Mouse (Mus musculus) C2C12 (cell line): ENCODE measurements around the gene Tmem40.

ENCODE experiments used
- CEBPB ChIP-seq: IDR thresholded peaks from one replicate; pipeline ENCODE4 v1.6.1; 2011; ENCODE audit warnings: low read depth, mild to moderate bottlenecking, control low read depth, moderate library complexity
- CTCF ChIP-seq: IDR thresholded peaks from one replicate; pipeline ENCODE4 v1.5.1; 2011; ENCODE audit not compliant: control insufficient read depth, insufficient read depth, insufficient read length
- MAX ChIP-seq: IDR thresholded peaks from one replicate; pipeline ENCODE4 v1.6.1; 2011; ENCODE audit warnings: mild to moderate bottlenecking, control low read depth
- MYOG ChIP-seq: IDR thresholded peaks from one replicate; pipeline ENCODE4 v1.6.1; 2011; ENCODE audit not compliant: control insufficient read depth, insufficient read length; ENCODE audit errors: extremely low read depth
- USF1 ChIP-seq: IDR thresholded peaks from one replicate; pipeline ENCODE4 v1.6.1; 2011; ENCODE audit warnings: low read depth, mild to moderate bottlenecking, control low read depth, moderate library complexity

DNA sequence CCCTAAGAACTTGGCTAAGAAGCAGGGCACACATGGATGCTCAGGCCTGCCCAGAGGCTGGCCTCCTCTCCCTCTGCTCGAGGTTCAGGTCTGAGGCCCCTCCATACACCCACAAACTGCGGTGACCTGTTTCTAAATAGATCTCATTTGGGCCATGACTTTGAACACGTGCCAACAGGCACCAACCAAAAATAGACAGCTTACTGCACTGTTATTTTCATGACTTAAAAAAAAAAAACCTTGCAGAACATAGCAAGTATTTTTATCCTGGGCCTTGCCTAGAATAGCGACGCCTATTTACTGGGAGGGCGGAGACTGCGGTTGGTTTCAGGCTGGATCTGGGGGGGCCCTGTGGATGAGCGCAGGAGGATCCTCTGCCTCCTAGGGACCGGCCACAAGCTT lies 67.8 kb downstream of the Tmem40 start:
- TF ChIP-seq CTCF (no peak), USF1 (no peak), MYOG (no peak), CEBPB (no peak), MAX (no peak)
